Mouse (Mus musculus) kidney, postnatal 0 days (tissue): Measurements from ENCODE around the gene Scn2b. TPM values are rescaled to one million over a fixed set of nuclear protein-coding genes. Genes with fewer than 3 reads are reported as not detected.

Experiments used
- ATAC-seq: fragments of 200-750 bp; cut with Nextera tagmentation; replicated peaks from 2 replicates; pipeline ENCODE4 v1.8.0; 2017; ENCODE audit warnings: low read depth, moderate number of reproducible peaks, moderate TSS enrichment, moderate library complexity; ENCODE audit not compliant: low FRiP score
- DNase-seq: peaks from one replicate; pipeline ENCODE4 v3.0.0-alpha.2; 2016; ENCODE audit warnings: low spot score
- H3K27ac ChIP-seq: fragments of 300-500 bp; sonication (generic); 2 replicates; pipeline ENCODE4 v1.5.1; 2014; ENCODE audit warnings: mild to moderate bottlenecking
- H3K27me3 ChIP-seq: fragments of 300-500 bp; sonication (generic); 2 replicates; pipeline ENCODE4 v1.6.1; 2014; ENCODE audit warnings: low read length, mixed read lengths; ENCODE audit not compliant: insufficient read depth
- H3K36me3 ChIP-seq: fragments of 300-500 bp; sonication (generic); 2 replicates; pipeline ENCODE4 v1.6.1; 2014; ENCODE audit warnings: low read length, mixed read lengths; ENCODE audit not compliant: insufficient read depth
- H3K4me1 ChIP-seq: fragments of 300-500 bp; sonication (generic); replicated peaks from 2 replicates; pipeline ENCODE4 v1.6.1; 2014; ENCODE audit warnings: antibody characterized with exemption, low read length, mixed read lengths; ENCODE audit not compliant: insufficient read depth
- H3K4me2 ChIP-seq: fragments of 300-500 bp; sonication (generic); 2 replicates; pipeline ENCODE4 v1.6.1; 2014; ENCODE audit warnings: mild to moderate bottlenecking, low read length, moderate library complexity, mixed read lengths
- H3K4me3 ChIP-seq: fragments of 300-500 bp; sonication (generic); replicated peaks from 2 replicates; pipeline ENCODE4 v1.5.1; 2014; ENCODE audit warnings: low read depth, low read length
- H3K9ac ChIP-seq: fragments of 300-500 bp; sonication (generic); 2 replicates; pipeline ENCODE4 v1.6.1; 2014; ENCODE audit warnings: low read depth, low read length
- H3K9me3 ChIP-seq: fragments of 300-500 bp; sonication (generic); replicated peaks from 2 replicates; pipeline ENCODE4 v1.6.1; 2016; ENCODE audit warnings: low read length, inconsistent platforms, mixed read lengths
- CTCF ChIP-seq: IDR thresholded peaks from 2 replicates; pipeline ENCODE4 v1.5.1; 2016; ENCODE audit warnings: antibody characterized with exemption, low read depth, mild to moderate bottlenecking, moderate library complexity
- WGBS: fragments of 180-500 bp; shearing (Covaris S2); extraction: QIAGEN DNeasy Blood & Tissue Kit; methylation state at CpG from one replicate; pipeline ENCODE4 v1.1.7; 2014; 5-methylcytosine and 5-hydroxymethylcytosine counted together
- polyA plus RNA-seq: library from polyadenylated mRNA; unstranded; fragments of >200 nt; fragmentation: Nextera tagmentation; extraction: Ambion mirVana; gene quantifications from 2 replicates; pipeline ENCODE4 v1.2.1, GENCODE M21; 2015

The Scn2b gene
- polyA plus RNA-seq, 1 experiment from 2014 or later = 2.4 TPM

DNA sequence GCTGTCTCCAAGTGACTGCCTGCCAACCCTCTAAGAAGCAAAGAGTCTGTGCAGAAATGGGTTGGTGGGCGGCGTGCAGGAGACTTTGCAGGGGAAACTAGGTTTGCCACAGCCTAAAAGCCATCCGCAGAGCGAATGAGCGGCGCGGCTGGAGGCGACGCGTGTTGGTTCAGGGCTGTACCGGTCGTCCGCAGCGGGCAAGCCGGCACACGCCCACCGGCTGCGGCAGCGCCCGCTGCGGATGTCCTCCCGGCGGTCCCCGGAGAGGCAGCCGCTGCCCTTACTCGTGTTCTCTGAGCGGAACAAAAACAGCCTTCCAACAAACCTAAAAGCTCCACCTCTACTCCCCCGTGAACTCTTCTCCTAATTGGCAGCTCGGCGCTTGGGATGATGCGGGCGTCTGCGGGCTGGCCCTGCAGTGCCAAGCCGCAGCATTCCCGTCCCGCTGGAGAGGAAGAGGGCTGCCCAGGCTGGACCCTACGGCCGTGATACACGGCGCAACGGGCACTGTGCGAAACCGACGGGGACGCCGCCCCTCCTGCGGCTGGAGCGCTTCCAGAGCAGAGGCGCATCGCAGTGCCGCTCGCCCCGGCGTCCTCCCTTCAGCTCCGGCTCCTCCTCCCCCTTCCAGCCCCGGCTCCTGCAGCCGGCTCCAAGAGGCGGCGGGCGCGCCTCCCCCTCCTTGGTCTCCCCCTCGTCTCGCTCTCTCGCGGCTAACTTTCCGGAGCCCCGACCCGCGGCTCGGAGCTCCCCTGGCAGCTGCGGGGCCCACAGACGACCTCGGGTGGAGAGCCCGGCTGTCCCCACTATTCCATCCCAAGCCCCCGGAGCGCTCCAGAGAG, 20.8 kb downstream of the Scn2b start, which contains the start of gene Scn4b:
Scn4b (plus strand) TSS at position 205 of the 842 bp plus-strand sequence.
- peaks cover 39% of the 10 kb centered on the region for H3K27me3 ChIP-seq
- H3K9ac ChIP-seq = peak within 1 kb of the TSS; percentile 20; the same call in 1 of the 2 replicates
- peaks cover 7% of the 10 kb centered on the region; the same call in 1 of the 2 replicates for H3K4me1 ChIP-seq
- H3K4me2 ChIP-seq = peak within 1 kb of the TSS; percentile 83
- peak within 1 kb of the TSS; percentile 35 for H3K4me3 ChIP-seq
- no peak within 1 kb of the TSS for H3K27ac ChIP-seq
- ATAC-seq (0 out of 2 replicates have a peak, but pooled peaks have one; percentile 18), DNase-seq (peak; percentile 63)
- H3K36me3 ChIP-seq = no peaks in the 10 kb centered on the region
- H3K9me3 ChIP-seq = no peaks in the 10 kb centered on the region
- no peak for TF ChIP-seq CTCF
- WGBS = under 1% methylated on average over 74 of the region's 76 CpGs

DNA sequence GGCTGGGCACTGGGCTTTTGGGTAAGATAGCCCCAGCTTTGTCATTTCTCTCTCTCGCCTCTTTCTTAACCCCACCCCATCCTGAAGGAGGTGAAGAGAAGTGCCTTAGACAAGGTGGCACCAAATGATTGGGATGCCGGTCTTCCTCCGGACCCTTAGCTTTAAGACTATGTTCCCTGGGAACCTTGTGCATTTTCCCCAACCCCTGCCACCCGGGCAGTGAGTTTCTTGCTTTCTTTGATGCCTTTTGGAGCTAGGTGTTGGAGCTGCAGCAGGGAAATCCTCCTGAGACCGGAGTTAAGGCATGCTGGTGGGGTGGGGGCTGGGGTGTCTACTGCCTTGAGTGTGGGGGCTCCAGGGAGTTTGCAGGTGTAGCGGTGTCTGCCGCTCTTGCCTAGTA, 21.5 kb downstream of the Scn2b start:
- H3K27ac ChIP-seq = no peak overlapping the region

DNA sequence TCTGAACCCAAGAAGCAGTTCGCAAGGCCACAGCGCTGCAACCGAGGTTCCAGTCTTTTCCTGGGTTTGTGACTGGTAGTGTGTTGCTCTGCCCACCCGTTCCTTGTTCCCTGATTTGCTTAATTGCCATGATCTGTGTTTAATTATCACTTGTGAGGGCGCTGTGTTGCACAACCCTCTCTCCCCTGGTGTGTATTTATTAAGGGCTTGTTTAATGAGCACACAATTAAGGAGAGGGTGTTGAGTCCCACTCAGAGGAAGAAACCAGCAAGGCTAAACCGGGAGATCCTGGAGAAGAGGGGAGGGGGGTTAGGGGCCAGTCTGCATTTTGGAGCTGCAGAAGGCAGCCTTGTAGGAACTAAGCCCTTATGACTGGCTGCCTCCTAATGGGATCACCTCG, 23.4 kb downstream of the Scn2b start:
- no peak for ATAC-seq
- H3K4me1 ChIP-seq = peaks cover 10% of the 10 kb centered on the region; the same call in 1 of the 2 replicates
- H3K4me2 ChIP-seq = no peak overlapping the region
- TF ChIP-seq CTCF = no peak
- WGBS = 59% methylated on average over 7 of the region's 7 CpGs
- no peak overlapping the region for H3K9ac ChIP-seq
- no peaks in the 10 kb centered on the region for H3K9me3 ChIP-seq
- 0 out of 2 replicates have a peak overlapping the region, but pooled peaks have one; percentile 11 for H3K27ac ChIP-seq
- no peaks in the 10 kb centered on the region for H3K36me3 ChIP-seq
- H3K27me3 ChIP-seq = peaks cover 44% of the 10 kb centered on the region
- no peak for DNase-seq
- no peak overlapping the region for H3K4me3 ChIP-seq

More for the DNA sequence above, 21.5 kb downstream of the Scn2b start:
- peak overlapping the region; percentile 20; the same call in 1 of the 2 replicates for H3K9ac ChIP-seq
- H3K9me3 ChIP-seq = no peaks in the 10 kb centered on the region
- H3K27me3 ChIP-seq = peaks cover 39% of the 10 kb centered on the region
- ATAC-seq (no peak), DNase-seq (no peak)
- no peak for TF ChIP-seq CTCF
- peaks cover 7% of the 10 kb centered on the region; the same call in 1 of the 2 replicates for H3K4me1 ChIP-seq
- peak overlapping the region; percentile 35 for H3K4me3 ChIP-seq
- WGBS = 8% methylated on average over 7 of the region's 7 CpGs
- H3K4me2 ChIP-seq = peak overlapping the region; percentile 83
- H3K36me3 ChIP-seq = no peaks in the 10 kb centered on the region

DNA sequence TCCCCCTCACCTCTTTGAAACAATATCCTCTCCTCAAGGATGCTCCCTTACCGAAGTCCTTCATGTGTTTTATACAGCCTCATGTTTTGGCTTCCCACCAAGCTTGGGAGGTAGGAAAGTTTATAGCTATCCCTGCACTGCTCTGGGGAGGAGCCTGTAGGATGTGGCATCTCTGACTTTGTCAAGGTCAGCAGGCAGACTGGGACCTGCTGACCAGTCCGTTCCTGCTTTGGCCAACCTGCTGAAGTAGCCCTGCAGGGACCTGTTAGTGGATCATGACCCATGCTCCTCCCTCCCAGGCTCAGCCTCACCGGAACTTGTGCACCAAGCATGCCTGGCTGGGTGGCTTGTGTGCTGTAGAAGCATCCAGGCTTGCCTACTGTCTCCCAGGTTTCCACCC, 25.1 kb downstream of the Scn2b start:
- Histone ChIP-seq H3K4me1 (peaks cover 10% of the 10 kb centered on the region; the same call in 1 of the 2 replicates), H3K27ac (no peak overlapping the region), H3K9me3 (no peaks in the 10 kb centered on the region), H3K4me3 (no peak overlapping the region), H3K27me3 (peaks cover 32% of the 10 kb centered on the region), H3K36me3 (no peaks in the 10 kb centered on the region), H3K4me2 (no peak overlapping the region), H3K9ac (no peak overlapping the region)
- DNase-seq (no peak), ATAC-seq (no peak; the same call in 1 of the 2 replicates)
- WGBS = 21% methylated on average over 3 of the region's 3 CpGs
- TF ChIP-seq CTCF = no peak

DNA sequence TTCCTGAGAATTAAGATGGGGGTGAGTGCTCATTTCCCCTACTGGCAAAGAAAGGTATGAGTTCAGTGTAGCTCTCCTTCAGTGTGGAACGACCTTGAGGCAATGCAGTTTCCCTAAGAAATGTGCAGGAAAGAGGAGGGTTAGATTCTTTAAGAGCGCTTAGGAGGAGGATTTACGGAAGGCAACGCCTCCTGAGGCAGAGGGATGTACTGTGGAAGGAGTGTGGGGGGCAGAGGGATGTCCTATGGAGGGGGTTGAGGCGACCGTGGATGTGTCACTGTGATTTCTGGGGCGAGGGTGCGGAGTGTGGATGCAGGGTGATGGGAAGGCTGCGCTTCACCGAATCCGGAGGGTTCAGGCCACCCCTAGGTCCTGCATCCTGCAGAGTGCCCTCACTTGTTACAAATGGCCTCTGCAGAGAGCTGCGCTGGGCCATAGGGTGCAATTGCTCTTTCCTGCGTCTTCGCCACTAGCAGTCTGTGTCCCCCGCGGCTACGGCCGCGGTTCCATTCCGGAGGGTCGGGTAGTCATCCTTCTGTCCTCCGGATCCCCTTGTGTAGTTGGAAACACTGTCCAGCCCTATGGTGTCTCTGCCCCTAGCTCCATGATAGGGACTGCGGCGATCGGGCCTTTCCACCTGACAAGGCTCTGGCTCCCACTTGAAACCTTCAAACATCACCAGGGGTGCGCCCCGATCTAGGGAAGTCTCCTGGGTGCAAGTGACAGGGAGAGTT, 28.1 kb downstream of the Scn2b start:
- no peak for ATAC-seq
- Histone ChIP-seq H3K4me2 (peak overlapping the region; percentile 61), H3K9me3 (no peaks in the 10 kb centered on the region), H3K4me1 (0 out of 2 replicates have a peak, but pooled peaks cover 4% of the 10 kb centered on the region), H3K4me3 (peak overlapping the region; percentile 29), H3K36me3 (no peaks in the 10 kb centered on the region), H3K27me3 (peaks cover 6% of the 10 kb centered on the region; the same call in 1 of the 2 replicates), H3K9ac (no peak overlapping the region), H3K27ac (no peak overlapping the region)
- peak; percentile 36 for DNase-seq
- no peak for TF ChIP-seq CTCF
- WGBS = 2% methylated on average over 27 of the region's 27 CpGs

DNA sequence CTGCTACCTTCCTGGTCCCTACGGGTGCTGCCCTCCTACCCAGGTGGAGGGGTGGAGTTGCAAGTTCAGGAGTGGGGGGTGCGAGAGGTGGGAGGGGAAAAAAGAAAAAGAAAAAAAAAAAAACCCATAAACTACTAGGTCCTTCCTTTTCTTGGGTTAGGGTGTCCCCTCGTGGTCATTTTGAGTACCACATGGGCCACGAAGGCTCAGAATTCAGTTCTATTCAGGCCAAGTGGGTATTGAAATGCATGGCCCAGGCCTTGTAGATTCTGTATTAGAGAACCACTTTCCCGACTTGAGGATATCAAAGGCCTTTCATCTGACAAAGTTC, 28.6 kb downstream of the Scn2b start:
- Histone ChIP-seq H3K36me3 (no peaks in the 10 kb centered on the region), H3K27ac (no peak overlapping the region), H3K4me3 (peak overlapping the region; percentile 29), H3K27me3 (peaks cover 5% of the 10 kb centered on the region; the same call in 1 of the 2 replicates), H3K9me3 (no peaks in the 10 kb centered on the region), H3K4me1 (0 out of 2 replicates have a peak, but pooled peaks cover 4% of the 10 kb centered on the region), H3K9ac (no peak overlapping the region), H3K4me2 (peak overlapping the region; percentile 61)
- no peak for ATAC-seq
- peak; percentile 64 for DNase-seq
- TF ChIP-seq CTCF = peak; percentile 84
- 0% methylated on average over 5 of the region's 5 CpGs for WGBS
